Mouse (Mus musculus) stomach, postnatal 0 days (tissue): Measurements from ENCODE around the gene Myd88. TPM values are rescaled to one million over a fixed set of nuclear protein-coding genes. Genes with fewer than 3 reads are reported as not detected.

Experiments used
- ATAC-seq: fragments of 200-750 bp; cut with Nextera tagmentation; 2 replicates; pipeline ENCODE4 v1.8.0; 2017; ENCODE audit not compliant: low FRiP score, low TSS enrichment
- DNase-seq: peaks from one replicate; pipeline ENCODE4 v3.0.0-alpha.2; 2016; ENCODE audit warnings: low spot score
- H3K27ac ChIP-seq: fragments of 300-500 bp; sonication (generic); replicated peaks from 2 replicates; pipeline ENCODE4 v1.5.1; 2014; ENCODE audit warnings: mild to moderate bottlenecking, control low read depth
- H3K27me3 ChIP-seq: fragments of 300-500 bp; sonication (generic); 2 replicates; pipeline ENCODE4 v1.6.1; 2014; ENCODE audit warnings: low read length; ENCODE audit not compliant: control insufficient read depth, insufficient read depth
- H3K36me3 ChIP-seq: fragments of 300-500 bp; sonication (generic); 2 replicates; pipeline ENCODE4 v1.6.1; 2014; ENCODE audit warnings: low read length, mixed read lengths; ENCODE audit not compliant: control insufficient read depth, insufficient read depth
- H3K4me1 ChIP-seq: fragments of 300-500 bp; sonication (generic); replicated peaks from 2 replicates; pipeline ENCODE4 v1.6.1; 2014; ENCODE audit warnings: antibody characterized with exemption; ENCODE audit not compliant: control insufficient read depth, insufficient read depth
- H3K4me2 ChIP-seq: fragments of 300-500 bp; sonication (generic); replicated peaks from 2 replicates; pipeline ENCODE4 v1.6.1; 2014; ENCODE audit warnings: low read depth, mild to moderate bottlenecking, control low read depth, moderate library complexity
- H3K4me3 ChIP-seq: fragments of 300-500 bp; sonication (generic); 2 replicates; pipeline ENCODE4 v1.5.1; 2014; ENCODE audit warnings: low read depth, low read length, control low read depth
- H3K9ac ChIP-seq: fragments of 300-500 bp; sonication (generic); 2 replicates; pipeline ENCODE4 v1.6.1; 2014; ENCODE audit warnings: mild to moderate bottlenecking, low read length, control low read depth, mixed read lengths
- H3K9me3 ChIP-seq: fragments of 300-500 bp; sonication (generic); 2 replicates; pipeline ENCODE4 v1.6.1; 2016; ENCODE audit warnings: low read length; ENCODE audit not compliant: control insufficient read depth
- CTCF ChIP-seq: IDR thresholded peaks from 2 replicates; pipeline ENCODE4 v1.5.1; 2016; ENCODE audit warnings: antibody characterized with exemption, low read depth, mild to moderate bottlenecking, moderate library complexity
- EP300 ChIP-seq: optimal IDR thresholded peaks from 2 replicates; pipeline ENCODE3; 2016; ENCODE audit warnings: antibody characterized with exemption
- WGBS: fragments of 180-500 bp; shearing (Covaris S2); extraction: QIAGEN DNeasy Blood & Tissue Kit; methylation state at CpG from one replicate; pipeline ENCODE4 v1.1.7; 2014; 5-methylcytosine and 5-hydroxymethylcytosine counted together
- polyA plus RNA-seq: library from polyadenylated mRNA; unstranded; fragments of >200 nt; fragmentation: Nextera tagmentation; extraction: Ambion mirVana; gene quantifications from 2 replicates; pipeline ENCODE4 v1.2.1, GENCODE M21; 2015

Gene Myd88
- polyA plus RNA-seq, 1 experiment from 2014 or later, result 40.8 TPM

- WGBS, result 83% methylated on average over 7 of the region's 7 CpGs
- ATAC-seq (no peak), DNase-seq (no peak)
- Histone ChIP-seq H3K9me3 (no peaks in the 10 kb centered on the region), H3K9ac (no peak overlapping the region), H3K4me2 (no peak overlapping the region), H3K36me3 (0 out of 2 replicates have a peak, but pooled peaks cover 2% of the 10 kb centered on the region), H3K27me3 (no peaks in the 10 kb centered on the region), H3K27ac (no peak overlapping the region), H3K4me3 (no peak overlapping the region), H3K4me1 (no peaks in the 10 kb centered on the region)
- TF ChIP-seq CTCF (no peak), EP300 (no peak)
These were observed 35.3 kb downstream of the Myd88 start for GRCm38 (mm10) chr9:119305863-119306262.

- WGBS, result 80% methylated on average over 3 of the region's 3 CpGs
- Histone ChIP-seq H3K4me1 (no peaks in the 10 kb centered on the region), H3K9ac (no peak overlapping the region), H3K4me3 (no peak overlapping the region), H3K27me3 (no peaks in the 10 kb centered on the region), H3K27ac (no peak overlapping the region), H3K4me2 (no peak overlapping the region), H3K9me3 (no peaks in the 10 kb centered on the region), H3K36me3 (0 out of 2 replicates have a peak, but pooled peaks cover 2% of the 10 kb centered on the region)
- TF ChIP-seq CTCF (no peak), EP300 (no peak)
- ATAC-seq (no peak), DNase-seq (no peak)
These were observed 42.6 kb downstream of the Myd88 start for GRCm38 (mm10) chr9:119298563-119298962.

- Histone ChIP-seq H3K9ac (no peak overlapping the region), H3K27ac (no peak overlapping the region), H3K4me1 (no peaks in the 10 kb centered on the region), H3K9me3 (no peaks in the 10 kb centered on the region), H3K36me3 (0 out of 2 replicates have a peak, but pooled peaks cover 2% of the 10 kb centered on the region), H3K27me3 (no peaks in the 10 kb centered on the region), H3K4me3 (no peak overlapping the region), H3K4me2 (no peak overlapping the region)
- no peak for DNase-seq
- no peak for ATAC-seq
- TF ChIP-seq CTCF, result no peak
- TF ChIP-seq EP300, result no peak
- 80% methylated on average over 6 of the region's 6 CpGs for WGBS
These were observed 43.5 kb downstream of the Myd88 start for GRCm38 (mm10) chr9:119297696-119298095.

- DNase-seq (no peak), ATAC-seq (no peak)
These were observed 50.4 kb downstream of the Myd88 start for GRCm38 (mm10) chr9:119290791-119291190.

More at GRCm38 (mm10) chr9:119290791-119291190, 50.4 kb downstream of the Myd88 start:
- H3K4me2 ChIP-seq, result no peak overlapping the region
- no peak overlapping the region for H3K4me3 ChIP-seq
- no peaks in the 10 kb centered on the region for H3K27me3 ChIP-seq
- H3K36me3 ChIP-seq, result no peaks in the 10 kb centered on the region
- TF ChIP-seq CTCF (no peak), EP300 (no peak)
- 90% methylated on average over 3 of the region's 3 CpGs for WGBS
- H3K9me3 ChIP-seq, result no peaks in the 10 kb centered on the region
- no peak overlapping the region for H3K9ac ChIP-seq
- H3K4me1 ChIP-seq, result no peaks in the 10 kb centered on the region
- H3K27ac ChIP-seq, result no peak overlapping the region

Other genes with a start within 250 kb of the Myd88 start
- gene Plcd1, start 247.9 kb downstream of the Myd88 start, polyA plus RNA-seq, result 35.3 and 39.2 TPM in 2 replicates
- 0.18 TPM in 2 replicates for gene Dlec1, start 238.9 kb downstream of the Myd88 start, polyA plus RNA-seq
- 10.7 and 11.2 TPM in 2 replicates for gene Acaa1b, start 184.3 kb downstream of the Myd88 start, polyA plus RNA-seq
- gene Gm47289, start 182.2 kb downstream of the Myd88 start, polyA plus RNA-seq, result not detected in 2 replicates
- 0.07 TPM in 1 of 2 replicates, not detected in the other for gene Slc22a13, start 132.3 kb downstream of the Myd88 start, polyA plus RNA-seq
- gene Oxsr1, start 19.0 kb downstream of the Myd88 start, polyA plus RNA-seq, result 8.7 and 9.7 TPM in 2 replicates
- 181 and 193 TPM in 2 replicates for gene Acaa1a, start 1.7 kb downstream of the Myd88 start, polyA plus RNA-seq
- gene Xylb, start 16.0 kb upstream of the Myd88 start, polyA plus RNA-seq, result 3.2 and 5.7 TPM in 2 replicates
- not detected in 2 replicates for gene Slc22a14, start 24.1 kb upstream of the Myd88 start, polyA plus RNA-seq
- 6.2 and 6.3 TPM in 2 replicates for gene Acvr2b, start 60.7 kb upstream of the Myd88 start, polyA plus RNA-seq
- 8.5 TPM in 2 replicates for gene Exog, start 103.5 kb upstream of the Myd88 start, polyA plus RNA-seq
- 0.10 and 0.18 TPM in 2 replicates for gene Scn5a, start 237.6 kb upstream of the Myd88 start, polyA plus RNA-seq